Mouse (Mus musculus) myocyte (in vitro differentiated cells): ENCODE results near the gene Pald1.

Experiments
- E2F4 ChIP-seq: IDR thresholded peaks from one replicate; pipeline ENCODE4 v1.6.1; 2011; ENCODE audit warnings: mild to moderate bottlenecking, control low read depth, moderate library complexity; ENCODE audit not compliant: insufficient read depth
- MAX ChIP-seq: IDR thresholded peaks from one replicate; pipeline ENCODE4 v1.6.1; 2011; ENCODE audit warnings: low read depth, mild to moderate bottlenecking, control low read depth
- MYOD1 ChIP-seq, 3 experiments: IDR thresholded peaks; one replicate each; pipeline ENCODE4 v1.6.1; 2011; ENCODE audit warnings: control low read depth in 2 of 3, low read depth in 2 of 3, mild to moderate bottlenecking in 2 of 3, moderate library complexity in 1 of 3; ENCODE audit not compliant: insufficient read length in 2 of 3, control insufficient read depth in 1 of 3
- MYOG ChIP-seq, 3 experiments: IDR thresholded peaks; one replicate each; pipeline ENCODE4 v1.6.1; 2011; ENCODE audit warnings: control low read depth in 2 of 3, low read depth in 2 of 3, mild to moderate bottlenecking in 2 of 3; ENCODE audit not compliant: insufficient read length in 2 of 3, control insufficient read depth in 1 of 3, insufficient read depth in 1 of 3
- POLR2A ChIP-seq: IDR thresholded peaks from one replicate; pipeline ENCODE4 v1.6.1; 2011; ENCODE audit warnings: low read depth, mild to moderate bottlenecking, control low read depth, moderate library complexity; ENCODE audit not compliant: insufficient read length
- POLR2AphosphoS2 ChIP-seq: IDR thresholded peaks from one replicate; pipeline ENCODE4 v1.6.1; 2011; ENCODE audit warnings: low read depth, control low read depth; ENCODE audit not compliant: insufficient read length
- TCF12 ChIP-seq: IDR thresholded peaks from one replicate; pipeline ENCODE4 v1.6.1; 2011; ENCODE audit warnings: mild to moderate bottlenecking, control low read depth; ENCODE audit not compliant: poor library complexity, insufficient read depth, severe bottlenecking
- USF1 ChIP-seq: IDR thresholded peaks from one replicate; pipeline ENCODE4 v1.6.1; 2011; ENCODE audit warnings: low read depth, mild to moderate bottlenecking, control low read depth, moderate library complexity

GRCm38 (mm10) chr10:61290479-61290878 lies 92.9 kb downstream of the Pald1 start:
- TF ChIP-seq POLR2A (no peak), MAX (no peak), MYOD1 (IDR thresholded peaks at IDR 0.05; ENCODE audit: control insufficient read depth in 1 of 3, insufficient read length in 2 of 3, low read depth in 2 of 3) (no peak), TCF12 (no peak), POLR2AphosphoS2 (no peak), E2F4 (no peak), USF1 (no peak), MYOG (IDR thresholded peaks at IDR 0.05; ENCODE audit: control insufficient read depth in 1 of 3, insufficient read depth in 1 of 3, insufficient read length in 2 of 3, low read depth in 2 of 3) (no peak)
